Mouse (Mus musculus) liver, embryonic 14.5 days (tissue): ENCODE results near the gene Hmgcs2. TPM values are rescaled to one million over a fixed set of nuclear protein-coding genes. Genes with fewer than 3 reads are reported as not detected.
A peak's percentile ranks its signal among the peaks of the same experiment; 100 is the strongest.

Experiments used
- ATAC-seq: fragments of 200-750 bp; cut with Nextera tagmentation; 2 replicates; pipeline ENCODE4 v1.8.0; 2017; ENCODE audit warnings: moderate number of reproducible peaks, mild to moderate bottlenecking, moderate library complexity; ENCODE audit not compliant: insufficient read depth
- DNase-seq, 3 experiments: peaks; one replicate each; pipeline ENCODE4 v3.0.0-alpha.2; 2012 to 2013; ENCODE audit warnings: low read depth in 3 of 3, low spot score in 3 of 3
- H3K27ac ChIP-seq: fragments of 300-500 bp; sonication (generic); 2 replicates; pipeline ENCODE4 v1.5.1; 2014; ENCODE audit warnings: moderate library complexity, mild to moderate bottlenecking, control low read depth, inconsistent platforms
- H3K27me3 ChIP-seq: fragments of 300-500 bp; sonication (generic); 2 replicates; pipeline ENCODE4 v1.6.1; 2014; ENCODE audit warnings: mild to moderate bottlenecking, low read length, moderate library complexity; ENCODE audit not compliant: control insufficient read depth, insufficient read depth
- H3K36me3 ChIP-seq: fragments of 300-500 bp; sonication (generic); replicated peaks from 2 replicates; pipeline ENCODE4 v1.6.1; 2014; ENCODE audit warnings: low read depth; ENCODE audit not compliant: control insufficient read depth, insufficient read depth
- H3K4me1 ChIP-seq, 2 experiments: fragments of 200-500 bp in 1 of 2; fragments of 300-500 bp in 1 of 2; sonication (generic) in 1 of 2; replicated peaks; 2 replicates each; pipeline ENCODE4 v1.6.1; 2012 to 2014; ENCODE audit warnings: antibody characterized with exemption in 1 of 2, inconsistent platforms in 1 of 2, low read length in 1 of 2; ENCODE audit not compliant: control insufficient read depth in 2 of 2, insufficient read depth in 2 of 2
- H3K4me2 ChIP-seq: fragments of 300-500 bp; sonication (generic); 2 replicates; pipeline ENCODE4 v1.6.1; 2014; ENCODE audit warnings: low read depth, mild to moderate bottlenecking, control low read depth, moderate library complexity
- H3K4me3 ChIP-seq, 2 experiments: fragments of 200-500 bp in 1 of 2; fragments of 300-500 bp in 1 of 2; sonication (generic) in 1 of 2; 2 replicates each; pipeline ENCODE4 v1.5.1; 2012 to 2014; ENCODE audit warnings: low read depth in 2 of 2, low read length in 2 of 2, mild to moderate bottlenecking in 2 of 2, control low read depth in 1 of 2, inconsistent platforms in 1 of 2, moderate library complexity in 1 of 2; ENCODE audit not compliant: insufficient read depth in 1 of 2
- H3K9ac ChIP-seq: fragments of 300-500 bp; sonication (generic); replicated peaks from 2 replicates; pipeline ENCODE4 v1.6.1; 2014; ENCODE audit warnings: mild to moderate bottlenecking, control low read depth, moderate library complexity
- H3K9me3 ChIP-seq: fragments of 300-500 bp; sonication (generic); 2 replicates; pipeline ENCODE4 v1.6.1; 2016; ENCODE audit warnings: low read length, mixed read lengths; ENCODE audit not compliant: control insufficient read depth
- CTCF ChIP-seq: IDR thresholded peaks from 2 replicates; pipeline ENCODE4 v1.5.1; 2016; ENCODE audit warnings: antibody characterized with exemption, low read depth, control low read depth
- EP300 ChIP-seq: IDR thresholded peaks from 2 replicates; pipeline ENCODE4 v1.6.1; 2016; ENCODE audit warnings: antibody characterized with exemption, low read depth
- WGBS: fragments of 180-500 bp; shearing (Covaris S2); extraction: QIAGEN DNeasy Blood & Tissue Kit; methylation state at CpG from one replicate; pipeline ENCODE4 v1.1.7; 2014; ENCODE audit not compliant: insufficient replicate concordance; 5-methylcytosine and 5-hydroxymethylcytosine counted together
- polyA plus RNA-seq, 2 experiments: library from polyadenylated mRNA; depleted of rRNA in 1 of 2; stranded (reverse) in 1 of 2; unstranded in 1 of 2; fragments of >200 nt; fragmentation: Nextera tagmentation in 1 of 2; extraction: Ambion mirVana in 1 of 2; gene quantifications; 2 replicates each; pipeline versions ENCODE4 v1.2.1 to v1.2.3; 2012 to 2014

Hmgcs2 gene
- polyA plus RNA-seq, 2 experiments, result 32.1 to 85.7 TPM

GRCm38 (mm10) chr3:98340818-98341594 is 60.8 kb downstream of the Hmgcs2 start:
- no peak for ATAC-seq

GRCm38 (mm10) chr3:98343235-98343634 is 63.0 kb downstream of the Hmgcs2 start:
- DNase-seq (no peak), ATAC-seq (no peak)
- Histone ChIP-seq H3K4me2 (no peak overlapping the region), H3K9me3 (no peaks in the 10 kb centered on the region), H3K36me3 (no peaks in the 10 kb centered on the region), H3K4me3 (no peak overlapping the region), H3K9ac (no peak overlapping the region), H3K4me1 (peaks cover 5 to 8% of the 10 kb centered on the region in 2 experiments; a peak in 3 of 4 replicates), H3K27me3 (no peaks in the 10 kb centered on the region), H3K27ac (no peak overlapping the region)
- WGBS, result 66% methylated on average over 3 of the region's 3 CpGs
- TF ChIP-seq CTCF (no peak), EP300 (no peak)

More at GRCm38 (mm10) chr3:98340818-98341594, 60.8 kb downstream of the Hmgcs2 start:
- H3K36me3 ChIP-seq, result no peaks in the 10 kb centered on the region
- 64% methylated on average over 17 of the region's 17 CpGs for WGBS
- H3K9ac ChIP-seq, result no peak overlapping the region
- DNase-seq, result no peak
- H3K4me3 ChIP-seq, result no peak overlapping the region
- no peak overlapping the region for H3K27ac ChIP-seq
- H3K9me3 ChIP-seq, result no peaks in the 10 kb centered on the region
- no peak overlapping the region for H3K4me2 ChIP-seq
- TF ChIP-seq CTCF (no peak), EP300 (no peak)
- no peaks in the 10 kb centered on the region for H3K27me3 ChIP-seq
- peaks cover 5 to 22% of the 10 kb centered on the region in 2 experiments for H3K4me1 ChIP-seq

- ATAC-seq, result no peak
- no peaks in the 10 kb centered on the region for H3K36me3 ChIP-seq
- peaks cover 0 to 5% of the 10 kb centered on the region in 2 experiments; a peak in 2 of 4 replicates for H3K4me1 ChIP-seq
- no peak overlapping the region for H3K9ac ChIP-seq
- no peaks in the 10 kb centered on the region for H3K27me3 ChIP-seq
- H3K9me3 ChIP-seq, result no peaks in the 10 kb centered on the region
- H3K4me3 ChIP-seq, result no peak overlapping the region
- H3K4me2 ChIP-seq, result no peak overlapping the region
- TF ChIP-seq EP300 (no peak), CTCF (no peak)
- no peak for DNase-seq
- no peak overlapping the region for H3K27ac ChIP-seq
- WGBS, result 16% methylated on average over 6 of the region's 6 CpGs
These were observed 67.9 kb downstream of the Hmgcs2 start for GRCm38 (mm10) chr3:98348106-98348505.

- Histone ChIP-seq H3K4me2 (no peak overlapping the region), H3K9ac (no peak overlapping the region), H3K36me3 (no peaks in the 10 kb centered on the region), H3K27me3 (no peaks in the 10 kb centered on the region), H3K4me3 (no peak overlapping the region), H3K9me3 (no peaks in the 10 kb centered on the region), H3K4me1 (peaks cover 0 to 5% of the 10 kb centered on the region in 2 experiments; a peak in 2 of 4 replicates), H3K27ac (no peak overlapping the region)
- peak; percentile 47; the same call in 1 of the 2 replicates for ATAC-seq
- DNase-seq, result no peak
- 5% methylated on average over 8 of the region's 8 CpGs for WGBS
- TF ChIP-seq EP300 (no peak), CTCF (no peak)
These were observed 68.5 kb downstream of the Hmgcs2 start for GRCm38 (mm10) chr3:98348705-98349104.

- peak in 1 of 3 experiments; percentile 17 for DNase-seq
- Histone ChIP-seq H3K9ac (no peak overlapping the region), H3K4me3 (no peak overlapping the region), H3K4me1 (no peaks in the 10 kb centered on the region), H3K9me3 (no peaks in the 10 kb centered on the region), H3K36me3 (no peaks in the 10 kb centered on the region), H3K4me2 (no peak overlapping the region), H3K27me3 (no peaks in the 10 kb centered on the region), H3K27ac (no peak overlapping the region)
- no peak for ATAC-seq
- 28% methylated on average over 7 of the region's 7 CpGs for WGBS
- TF ChIP-seq CTCF (peak; percentile 36; the same call in 1 of the 2 replicates), EP300 (no peak)
These were observed 73.7 kb downstream of the Hmgcs2 start for GRCm38 (mm10) chr3:98353892-98354291.
